Mouse (Mus musculus): ENCODE data around the gene Psmb7.

GRCm38 (mm10) chr2:38688791-38689520, 45.1 kb upstream of the Psmb7 start:
- TF ChIP-seq EP300 (IDR thresholded peaks at IDR 0.05; ENCODE audit: insufficient read depth, low read depth, low read length) (no peak), POLR2A (IDR thresholded peaks at IDR 0.05; ENCODE audit: insufficient read depth, low read depth, low read length) (no peak), CTCF (IDR thresholded peaks at IDR 0.05) (peak; percentile 61)
